Mouse (Mus musculus): ENCODE results near the gene Entpd1. TPM values are rescaled to one million over a fixed set of nuclear protein-coding genes. Genes with fewer than 3 reads are reported as not detected.

Gene Entpd1
- polyA plus RNA-seq, 1 experiment = 17.6 TPM

GRCm38 (mm10) chr19:40723516-40723915 lies 111.3 kb downstream of the Entpd1 start:
- Histone ChIP-seq H3K4me3 (replicated peaks; ENCODE audit: control insufficient read depth, low read depth, low read length) (no peak overlapping the region), H3K27ac (ENCODE audit: control insufficient read depth, insufficient read depth, low read depth, low read length, poor library complexity) (no peak overlapping the region), H3K4me1 (ENCODE audit: control insufficient read depth, insufficient read depth, low read length) (peaks cover 1% of the 10 kb centered on the region; the same call in 1 of the 2 replicates)
- 86% methylated on average over 10 of the region's 10 CpGs for WGBS
- TF ChIP-seq CTCF (IDR thresholded peaks at IDR 0.05; ENCODE audit: control insufficient read depth, insufficient read depth, low read length) (no peak), POLR2A (IDR thresholded peaks at IDR 0.05; ENCODE audit: borderline replicate concordance, control insufficient read depth, low read depth, low read length) (no peak)

DNA sequence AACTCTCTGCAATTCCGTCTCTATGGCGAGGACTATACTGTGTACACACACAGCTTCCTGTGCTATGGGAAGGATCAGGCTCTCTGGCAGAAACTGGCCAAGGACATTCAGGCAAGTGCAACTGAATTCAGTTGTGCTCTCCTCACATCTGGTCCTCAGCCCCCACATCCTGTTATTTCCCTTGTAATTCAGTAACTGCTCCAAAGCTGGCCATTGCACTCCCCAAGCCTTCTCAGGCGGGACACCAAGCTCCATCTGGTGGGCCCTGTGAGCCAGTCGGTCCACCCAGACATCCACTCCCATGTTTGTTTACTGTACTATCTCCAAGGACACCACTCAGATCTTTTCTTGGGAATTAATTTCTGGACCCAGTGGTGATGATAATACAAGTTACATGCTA lies 114.0 kb downstream of the Entpd1 start:
- Histone ChIP-seq H3K27ac (ENCODE audit: control insufficient read depth, insufficient read depth, low read depth, low read length, poor library complexity) (no peak overlapping the region), H3K4me1 (ENCODE audit: control insufficient read depth, insufficient read depth, low read length) (peaks cover 2% of the 10 kb centered on the region; the same call in 1 of the 2 replicates), H3K4me3 (replicated peaks; ENCODE audit: control insufficient read depth, low read depth, low read length) (no peak overlapping the region)
- WGBS = 86% methylated on average over 4 of the region's 4 CpGs
- TF ChIP-seq POLR2A (IDR thresholded peaks at IDR 0.05; ENCODE audit: borderline replicate concordance, control insufficient read depth, low read depth, low read length) = no peak
- TF ChIP-seq CTCF (IDR thresholded peaks at IDR 0.05; ENCODE audit: control insufficient read depth, insufficient read depth, low read length) = no peak

GRCm38 (mm10) chr19:40726614-40727013 lies 114.4 kb downstream of the Entpd1 start:
- WGBS = 73% methylated on average over 2 of the region's 2 CpGs
- H3K4me1 ChIP-seq (ENCODE audit: control insufficient read depth, insufficient read depth, low read length) = peaks cover 2% of the 10 kb centered on the region; the same call in 1 of the 2 replicates
- H3K4me3 ChIP-seq (replicated peaks; ENCODE audit: control insufficient read depth, low read depth, low read length) = no peak overlapping the region
- H3K27ac ChIP-seq (ENCODE audit: control insufficient read depth, insufficient read depth, low read depth, low read length, poor library complexity) = no peak overlapping the region
- TF ChIP-seq CTCF (IDR thresholded peaks at IDR 0.05; ENCODE audit: control insufficient read depth, insufficient read depth, low read length) (no peak), POLR2A (IDR thresholded peaks at IDR 0.05; ENCODE audit: borderline replicate concordance, control insufficient read depth, low read depth, low read length) (no peak)

GRCm38 (mm10) chr19:40728213-40728612 lies 116.0 kb downstream of the Entpd1 start:
- Histone ChIP-seq H3K4me1 (ENCODE audit: control insufficient read depth, insufficient read depth, low read length) (peaks cover 2% of the 10 kb centered on the region; the same call in 1 of the 2 replicates), H3K4me3 (replicated peaks; ENCODE audit: control insufficient read depth, low read depth, low read length) (no peak overlapping the region), H3K27ac (ENCODE audit: control insufficient read depth, insufficient read depth, low read depth, low read length, poor library complexity) (no peak overlapping the region)
- TF ChIP-seq CTCF (IDR thresholded peaks at IDR 0.05; ENCODE audit: control insufficient read depth, insufficient read depth, low read length) = no peak
- no peak for TF ChIP-seq POLR2A (IDR thresholded peaks at IDR 0.05; ENCODE audit: borderline replicate concordance, control insufficient read depth, low read depth, low read length)
- WGBS = 51% methylated on average over 4 of the region's 4 CpGs

DNA sequence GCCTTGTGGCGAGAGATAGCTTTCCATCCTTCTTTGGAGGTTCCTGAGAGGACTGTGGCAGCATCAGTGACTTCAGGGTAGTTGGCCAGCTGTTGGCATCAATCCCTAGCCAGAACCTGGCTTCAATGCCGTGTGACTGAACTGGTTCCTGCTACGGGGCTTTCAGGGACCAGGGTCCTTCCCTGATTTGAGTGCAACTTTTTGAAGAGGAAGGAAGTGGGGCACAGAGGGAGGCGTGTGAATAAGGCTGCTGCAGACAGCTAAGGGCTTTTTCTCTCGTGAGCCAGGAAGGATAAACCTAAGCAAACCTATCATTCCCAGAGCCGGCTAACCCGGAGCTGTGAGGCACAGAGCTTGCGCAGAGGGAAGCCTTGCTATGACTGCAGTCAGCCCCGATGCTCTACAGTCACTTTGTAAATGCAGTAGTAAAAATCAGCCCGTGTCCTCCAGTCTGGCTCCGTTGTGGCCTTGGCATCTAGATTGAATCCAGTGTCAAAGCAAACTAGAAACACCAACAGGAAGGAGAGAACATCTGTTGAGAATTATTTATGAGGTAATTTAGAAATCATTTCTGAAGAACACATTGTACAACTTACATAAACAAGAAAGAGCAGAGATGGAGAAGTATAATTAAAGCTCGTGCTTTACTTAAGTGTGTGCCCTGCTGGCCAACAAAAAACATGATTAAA lies 116.7 kb downstream of the Entpd1 start:
- Histone ChIP-seq H3K4me1 (ENCODE audit: control insufficient read depth, insufficient read depth, low read length) (peaks cover 2% of the 10 kb centered on the region; the same call in 1 of the 2 replicates), H3K27ac (ENCODE audit: control insufficient read depth, insufficient read depth, low read depth, low read length, poor library complexity) (no peak overlapping the region), H3K4me3 (replicated peaks; ENCODE audit: control insufficient read depth, low read depth, low read length) (no peak overlapping the region)
- WGBS = 16% methylated on average over 12 of the region's 12 CpGs
- TF ChIP-seq CTCF (IDR thresholded peaks at IDR 0.05; ENCODE audit: control insufficient read depth, insufficient read depth, low read length) (no peak), POLR2A (IDR thresholded peaks at IDR 0.05; ENCODE audit: borderline replicate concordance, control insufficient read depth, low read depth, low read length) (no peak)

DNA sequence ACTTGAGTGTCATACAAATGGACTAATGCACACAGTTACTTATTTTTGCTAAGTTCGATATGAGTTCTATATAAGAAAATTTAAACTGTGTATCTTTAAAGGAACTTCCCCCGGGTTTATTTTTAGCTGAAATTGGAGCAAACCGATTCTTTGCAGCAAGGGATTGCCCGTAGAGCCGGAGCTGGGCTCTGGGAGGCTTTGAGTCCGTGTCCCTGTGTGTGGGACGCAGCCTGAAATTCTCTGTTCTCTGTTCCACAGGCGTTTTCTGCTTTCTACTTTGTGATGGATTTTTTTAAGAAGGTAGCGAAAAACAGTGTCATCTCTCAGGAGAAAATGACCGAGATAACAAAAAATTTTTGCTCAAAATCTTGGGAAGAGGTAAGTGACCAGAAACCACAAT lies 121.2 kb downstream of the Entpd1 start:
- TF ChIP-seq POLR2A (IDR thresholded peaks at IDR 0.05; ENCODE audit: borderline replicate concordance, control insufficient read depth, low read depth, low read length) = no peak
- no peak for TF ChIP-seq CTCF (IDR thresholded peaks at IDR 0.05; ENCODE audit: control insufficient read depth, insufficient read depth, low read length)
- H3K4me1 ChIP-seq (ENCODE audit: control insufficient read depth, insufficient read depth, low read length) = peaks cover 2% of the 10 kb centered on the region; the same call in 1 of the 2 replicates
- H3K27ac ChIP-seq (ENCODE audit: control insufficient read depth, insufficient read depth, low read depth, low read length, poor library complexity) = no peak overlapping the region
- no peak overlapping the region for H3K4me3 ChIP-seq (replicated peaks; ENCODE audit: control insufficient read depth, low read depth, low read length)
- WGBS = 78% methylated on average over 10 of the region's 10 CpGs

DNA sequence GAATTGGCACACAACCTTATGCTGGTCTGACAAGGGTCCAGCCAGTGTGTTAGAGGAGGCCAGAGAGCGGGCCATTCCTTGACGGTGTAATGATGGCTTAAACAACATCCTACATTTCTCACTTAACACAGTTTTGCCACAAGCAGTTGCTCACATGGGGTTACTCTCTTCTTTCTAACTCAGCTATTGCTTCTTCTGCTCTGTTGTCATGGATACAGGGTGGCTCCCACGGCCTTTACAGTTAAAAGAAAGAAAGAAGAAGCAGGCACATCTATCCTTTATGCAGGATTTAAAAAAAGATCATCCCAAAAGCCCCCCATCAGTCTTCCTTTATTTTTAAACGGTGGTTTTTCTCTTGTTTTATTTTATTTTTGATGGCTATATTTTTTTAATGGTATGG lies 121.7 kb downstream of the Entpd1 start:
- Histone ChIP-seq H3K4me1 (ENCODE audit: control insufficient read depth, insufficient read depth, low read length) (no peaks in the 10 kb centered on the region; the same call in 1 of the 2 replicates), H3K27ac (ENCODE audit: control insufficient read depth, insufficient read depth, low read depth, low read length, poor library complexity) (no peak overlapping the region), H3K4me3 (replicated peaks; ENCODE audit: control insufficient read depth, low read depth, low read length) (no peak overlapping the region)
- 66% methylated on average over 4 of the region's 4 CpGs for WGBS
- no peak for TF ChIP-seq POLR2A (IDR thresholded peaks at IDR 0.05; ENCODE audit: borderline replicate concordance, control insufficient read depth, low read depth, low read length)
- no peak for TF ChIP-seq CTCF (IDR thresholded peaks at IDR 0.05; ENCODE audit: control insufficient read depth, insufficient read depth, low read length)

GRCm38 (mm10) chr19:40736680-40737512 lies 124.7 kb downstream of the Entpd1 start:
- H3K4me3 ChIP-seq (replicated peaks; ENCODE audit: control insufficient read depth, low read depth, low read length) = no peak overlapping the region
- no peak for TF ChIP-seq POLR2A (IDR thresholded peaks at IDR 0.05; ENCODE audit: borderline replicate concordance, control insufficient read depth, low read depth, low read length)
- peak; percentile 72 for TF ChIP-seq CTCF (IDR thresholded peaks at IDR 0.05; ENCODE audit: control insufficient read depth, insufficient read depth, low read length)
- 36% methylated on average over 17 of the region's 17 CpGs for whole genome bisulfite sequencing
- no peak overlapping the region for H3K27ac ChIP-seq (ENCODE audit: control insufficient read depth, insufficient read depth, low read depth, low read length, poor library complexity)
- no peaks in the 10 kb centered on the region for H3K4me1 ChIP-seq (ENCODE audit: control insufficient read depth, insufficient read depth, low read length)
